Mouse (Mus musculus) liver, adult (tissue): ENCODE results near the gene Tssc4.

Experiments used
- GATA4 ChIP-seq: IDR thresholded peaks from 2 replicates; pipeline ENCODE4 v1.6.1; 2014; ENCODE audit warnings: mild to moderate bottlenecking, low read length; ENCODE audit not compliant: insufficient replicate concordance

Tssc4 gene

DNA sequence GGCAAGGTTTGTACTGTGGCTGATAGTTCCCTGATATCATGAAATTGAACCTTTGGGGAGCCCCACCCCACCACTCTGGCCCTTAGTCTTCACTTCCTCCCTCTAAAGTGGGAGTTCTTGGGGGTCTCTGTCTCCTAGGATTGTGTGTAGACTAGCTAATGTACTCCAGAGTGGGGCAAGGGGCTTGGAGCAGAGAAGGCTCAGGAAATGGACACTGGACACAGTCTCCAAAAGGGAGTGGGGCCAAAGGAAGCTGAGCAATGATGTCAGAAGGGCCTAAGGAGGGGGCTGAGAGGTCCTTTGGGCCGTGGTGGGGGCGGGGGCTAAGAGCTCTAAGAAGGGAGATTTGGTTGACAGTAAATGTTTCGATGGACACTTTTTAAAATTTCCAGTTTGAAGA is 14.0 kb upstream of the Tssc4 start:
- no peak for TF ChIP-seq GATA4

DNA sequence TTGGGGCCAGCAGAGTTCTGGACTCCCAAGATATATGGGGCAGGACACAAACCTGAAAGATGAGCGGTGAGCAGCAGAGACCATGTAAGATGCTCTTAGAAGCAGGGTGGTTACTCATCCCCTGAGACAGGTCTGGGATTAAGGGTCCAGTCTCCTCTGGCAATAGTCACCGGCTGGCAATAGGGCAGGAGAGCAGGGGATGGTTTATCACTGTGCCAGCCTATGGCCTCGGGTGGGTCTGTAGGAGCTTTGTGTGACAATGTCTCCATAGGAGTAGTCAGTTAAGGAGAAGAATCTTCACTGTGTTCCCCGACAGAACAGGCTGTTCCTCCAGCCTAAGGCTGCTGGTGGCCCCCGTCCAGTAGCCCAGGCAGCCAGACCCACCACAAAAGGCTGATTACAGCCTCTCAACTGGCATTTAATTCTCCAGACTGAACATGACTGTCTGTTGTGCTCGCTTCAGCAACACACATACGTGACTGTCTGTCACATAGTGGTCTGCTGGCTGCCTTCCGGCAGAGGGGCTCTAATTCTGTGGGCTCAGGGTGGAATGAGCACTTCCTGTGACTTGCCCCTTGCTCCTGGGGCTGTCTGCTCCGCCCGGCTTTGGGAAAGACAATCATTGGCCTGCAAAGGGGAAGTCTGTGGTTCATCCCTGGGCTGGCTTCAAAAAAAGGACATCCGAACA is 13.4 kb upstream of the Tssc4 start:
- no peak for TF ChIP-seq GATA4

DNA sequence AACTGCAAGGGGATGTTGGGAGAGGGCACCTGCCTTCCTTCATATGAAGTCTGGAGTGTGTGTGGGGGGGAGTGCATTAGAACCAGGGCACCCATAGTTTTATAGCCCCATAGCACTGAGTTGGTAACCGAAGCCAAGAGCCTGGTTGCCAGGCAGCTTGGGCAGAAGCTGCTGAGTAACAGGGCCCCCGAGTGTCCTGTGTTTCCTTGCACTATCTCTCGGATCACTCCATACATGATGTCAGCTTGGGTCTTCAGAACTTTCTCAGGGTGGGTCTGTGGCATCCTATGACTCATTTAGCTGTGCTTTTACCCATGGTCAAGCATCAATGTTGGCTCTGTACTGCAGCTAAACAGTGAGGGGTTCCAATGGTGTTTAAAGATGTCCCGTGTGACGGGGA is 12.0 kb upstream of the Tssc4 start:
- no peak for TF ChIP-seq GATA4

DNA sequence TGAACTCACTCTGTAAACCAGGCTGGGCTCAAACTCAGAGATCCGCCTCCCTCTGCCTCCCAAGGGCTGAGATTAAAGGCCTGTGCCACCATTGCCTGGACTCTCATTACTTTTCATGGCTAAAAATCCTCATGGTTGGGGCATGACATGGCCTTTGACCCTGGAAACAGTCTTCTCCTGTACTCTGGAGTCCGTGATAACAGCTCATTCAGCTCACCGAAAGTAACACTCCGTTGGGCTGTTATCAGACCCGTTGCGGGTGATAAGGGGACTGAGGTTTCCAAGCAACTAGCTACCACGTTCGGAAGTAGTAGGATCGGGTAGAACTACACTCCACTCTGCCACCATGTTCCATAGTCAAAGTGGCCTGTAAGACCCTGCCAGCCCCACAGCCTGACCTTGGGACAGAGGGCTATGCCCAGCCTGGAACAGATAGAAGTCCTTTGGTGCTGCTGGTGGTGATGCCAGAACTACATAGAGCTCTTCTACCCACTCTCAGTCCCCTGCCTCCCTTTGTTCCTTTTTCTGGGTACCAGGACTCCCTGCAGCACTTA is 11.3 kb upstream of the Tssc4 start:
- TF ChIP-seq GATA4: peak; percentile 96; the same call in 1 of the 2 replicates

DNA sequence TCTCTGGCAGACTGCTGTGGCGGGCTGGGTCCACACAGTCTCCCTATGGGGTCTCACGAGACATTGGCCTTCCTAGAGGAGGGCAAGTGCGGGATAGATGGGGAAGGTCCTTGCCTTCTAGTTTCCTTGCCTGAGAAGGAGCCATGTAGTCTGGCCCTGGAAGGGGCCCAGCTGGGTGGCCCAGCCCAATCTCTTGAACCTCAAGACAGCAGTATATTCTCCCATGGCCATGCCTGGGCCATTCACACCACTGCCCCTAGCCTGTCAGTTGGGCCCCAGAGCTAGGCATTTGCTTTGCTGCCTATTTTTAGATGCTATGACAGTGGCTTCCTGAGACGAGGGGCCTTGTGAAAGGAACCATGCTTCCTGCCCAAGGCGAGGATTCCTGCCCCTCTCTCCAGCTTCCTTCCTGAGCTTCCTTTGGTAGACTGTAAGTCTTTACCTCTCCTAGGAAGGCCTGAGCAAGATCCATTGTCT is 10.8 kb upstream of the Tssc4 start:
- TF ChIP-seq GATA4: peak; percentile 58; the same call in 1 of the 2 replicates

DNA sequence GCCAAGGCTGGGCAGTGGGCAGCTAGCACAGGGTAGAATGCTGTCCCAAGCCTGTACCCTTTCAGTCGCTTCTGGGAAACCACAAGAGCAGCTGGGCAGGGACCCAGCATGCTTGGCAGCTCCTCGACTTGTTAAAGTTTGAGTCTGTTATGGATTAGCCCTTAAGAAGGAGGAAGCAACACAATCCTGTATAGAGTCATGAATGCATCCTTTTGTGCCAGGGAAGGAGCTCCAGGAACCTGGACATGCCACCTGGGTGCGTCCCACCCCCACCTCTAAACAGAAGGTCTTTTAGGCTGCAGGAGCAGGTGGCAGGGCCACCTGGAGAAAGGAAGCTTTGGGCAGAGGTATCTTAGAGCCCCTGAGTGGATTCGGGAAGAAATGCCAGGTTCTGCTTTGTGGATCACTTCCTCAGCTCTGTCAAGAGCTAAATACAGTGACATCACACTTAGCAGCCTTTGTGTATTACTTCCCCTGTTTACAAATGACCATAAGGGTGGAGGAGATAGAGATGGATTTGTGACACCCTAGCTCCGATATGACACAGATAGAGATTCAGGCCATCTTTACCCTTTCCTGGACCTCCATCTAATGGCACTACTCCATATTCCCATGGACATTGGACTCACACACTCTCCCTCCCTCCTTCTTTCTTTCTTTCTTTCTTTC is 9.7 kb upstream of the Tssc4 start:
- TF ChIP-seq GATA4: no peak

DNA sequence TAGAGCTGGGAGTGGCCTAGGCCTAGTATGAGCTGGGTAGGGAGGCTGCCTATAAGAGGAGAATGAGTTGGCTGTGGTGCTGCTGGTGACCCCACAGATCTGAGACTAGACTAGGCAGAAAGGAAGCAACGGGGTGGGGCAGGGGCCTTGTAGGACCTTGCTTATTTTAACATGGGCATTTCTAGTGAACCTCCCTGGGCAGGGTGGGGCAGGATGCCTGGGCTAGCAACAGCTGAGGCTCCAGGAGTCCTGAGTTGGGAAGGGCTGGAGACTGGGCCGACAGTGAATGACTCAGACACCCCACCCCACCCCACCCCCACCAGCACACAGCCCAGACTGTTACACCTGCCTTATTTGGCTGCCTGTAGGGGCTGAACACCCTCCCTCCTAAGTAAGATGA is 6.3 kb upstream of the Tssc4 start:
- TF ChIP-seq GATA4: no peak

DNA sequence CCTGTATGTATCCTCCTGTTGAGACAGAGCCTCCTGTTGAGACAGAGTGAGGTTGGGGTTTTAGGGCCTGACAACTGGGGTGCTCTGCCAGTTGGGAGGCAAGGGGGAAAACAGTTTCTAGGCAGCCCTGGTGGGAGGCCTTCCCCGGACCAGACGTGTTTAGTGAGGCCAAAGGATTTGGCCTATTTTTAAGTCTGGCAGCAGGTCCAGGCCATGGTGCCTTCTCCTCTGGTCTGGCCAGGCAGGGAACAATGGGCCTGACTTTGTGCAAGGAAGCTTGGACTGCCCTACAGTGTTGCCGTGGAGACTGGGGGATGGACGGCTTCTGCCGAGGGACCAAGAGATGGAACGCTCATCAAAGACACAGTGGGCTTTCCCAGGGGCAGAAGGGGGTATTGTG is 4.8 kb upstream of the Tssc4 start:
- no peak for TF ChIP-seq GATA4

DNA sequence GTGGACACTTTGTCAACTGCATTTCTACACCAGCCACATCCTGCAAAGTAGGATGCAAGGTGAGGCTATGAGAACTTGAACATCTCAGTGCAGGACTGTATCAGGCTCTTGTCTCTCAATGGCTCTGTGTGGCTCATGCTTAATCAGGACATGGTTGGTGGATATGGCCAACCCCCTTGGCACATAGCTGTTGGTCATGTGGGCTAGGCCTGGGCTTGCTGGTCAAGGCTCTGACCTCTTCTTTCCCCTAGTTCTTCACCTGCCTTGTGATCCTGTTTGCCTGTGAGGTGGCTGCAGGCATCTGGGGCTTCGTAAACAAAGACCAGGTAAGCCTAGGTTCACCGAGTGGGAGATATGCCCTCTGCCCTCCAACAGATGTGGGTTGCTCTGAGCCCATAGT is 3.4 kb upstream of the Tssc4 start:
- no peak for TF ChIP-seq GATA4

DNA sequence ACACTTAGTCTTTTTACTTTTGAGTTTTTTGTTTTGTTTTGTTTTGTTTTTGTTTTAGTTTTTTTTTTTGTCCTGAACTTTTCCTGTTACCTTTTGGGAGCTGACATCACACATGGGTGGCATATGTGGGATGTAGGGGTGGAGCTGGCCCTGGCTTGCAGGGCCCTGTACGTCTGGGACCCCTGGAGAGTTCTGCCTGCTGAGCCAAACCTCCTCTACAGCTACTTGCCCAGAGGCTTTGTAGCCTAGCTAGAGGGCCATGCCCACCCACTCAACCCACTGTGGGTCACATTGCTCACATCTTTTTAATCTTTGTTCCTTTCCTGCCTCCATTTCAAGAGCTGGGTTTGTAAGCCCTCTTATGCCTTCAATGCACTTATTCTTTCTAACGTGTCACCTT is 1.6 kb upstream of the Tssc4 start:
- TF ChIP-seq GATA4: no peak

DNA sequence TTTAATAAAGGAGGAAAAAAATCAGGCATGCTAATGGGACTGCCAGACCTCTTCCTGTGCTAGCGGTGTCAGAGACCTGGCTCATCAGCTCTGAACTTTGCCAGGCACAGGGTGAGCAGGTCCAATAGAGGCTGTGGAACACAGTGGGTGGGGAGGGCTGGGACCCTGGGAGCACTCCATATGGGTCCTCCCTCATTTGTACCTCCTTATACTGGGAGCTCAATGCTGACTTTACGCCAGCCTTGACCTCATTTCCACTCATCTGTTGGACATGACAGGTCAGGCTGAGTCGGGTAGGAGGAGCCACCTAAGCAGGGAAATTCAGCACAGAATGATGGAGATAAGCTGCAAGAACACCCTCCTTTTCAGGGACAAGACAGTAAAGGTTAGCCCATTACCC is 1.2 kb upstream of the Tssc4 start:
- no peak for TF ChIP-seq GATA4

DNA sequence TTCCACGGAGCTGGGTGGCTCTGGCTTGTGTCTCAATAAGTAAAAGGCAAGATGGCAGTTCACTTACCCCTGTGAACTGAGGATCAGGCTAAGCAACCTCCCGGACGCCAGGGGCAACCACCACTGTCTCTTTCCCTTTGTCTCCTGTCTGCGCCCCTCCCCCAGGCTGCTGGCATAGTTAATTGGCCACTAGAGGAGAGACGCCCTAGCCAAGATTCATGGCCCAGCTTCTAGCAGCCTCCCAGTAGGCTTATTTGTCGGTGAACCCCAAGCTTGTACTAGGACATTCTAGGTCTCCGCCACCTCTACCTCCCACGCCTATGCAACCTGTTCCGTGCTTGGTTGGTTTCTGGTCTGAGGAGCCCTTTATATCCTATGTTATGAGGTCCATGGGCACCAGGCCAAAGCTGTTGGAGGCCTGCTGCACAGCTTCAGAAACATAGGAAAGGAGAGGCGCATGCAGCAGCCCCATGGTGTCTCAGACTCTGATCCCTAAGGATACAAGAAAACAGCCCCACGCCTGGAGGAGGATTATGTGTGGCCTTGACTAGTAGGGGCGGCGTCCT is 650 bp upstream of the Tssc4 start:
- no peak for TF ChIP-seq GATA4

DNA sequence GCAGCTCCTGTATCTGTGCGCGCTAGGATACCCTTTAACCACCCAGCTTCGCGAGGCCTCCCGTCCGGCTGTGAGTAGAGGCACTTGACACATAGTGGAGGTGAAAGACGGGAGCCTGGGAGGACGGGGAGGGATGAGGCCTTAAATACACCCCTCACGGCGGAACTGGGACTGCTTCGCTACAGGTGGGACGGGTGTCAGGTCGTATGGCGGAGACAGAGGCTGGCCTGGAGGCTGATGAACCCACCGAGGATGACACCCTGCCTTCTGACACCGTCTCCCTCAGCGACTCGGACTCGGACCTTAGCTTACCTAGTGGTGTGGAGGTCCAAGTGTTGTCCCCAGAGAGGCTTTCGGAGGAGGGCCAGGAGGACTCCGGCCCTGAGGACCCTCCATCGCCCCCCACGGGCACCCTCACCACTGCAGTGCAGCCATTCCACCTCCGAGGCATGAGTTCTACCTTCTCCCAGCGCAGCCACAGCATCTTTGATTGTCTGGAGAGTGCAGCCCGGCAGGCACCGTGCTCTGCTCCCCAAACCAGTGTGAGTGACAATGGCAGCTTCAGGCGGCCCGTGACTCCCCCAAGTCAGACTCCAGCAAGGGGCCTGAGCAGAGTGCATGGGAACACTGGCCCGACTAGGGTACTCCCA is 827 bp downstream of the Tssc4 start:
- TF ChIP-seq GATA4: no peak

DNA sequence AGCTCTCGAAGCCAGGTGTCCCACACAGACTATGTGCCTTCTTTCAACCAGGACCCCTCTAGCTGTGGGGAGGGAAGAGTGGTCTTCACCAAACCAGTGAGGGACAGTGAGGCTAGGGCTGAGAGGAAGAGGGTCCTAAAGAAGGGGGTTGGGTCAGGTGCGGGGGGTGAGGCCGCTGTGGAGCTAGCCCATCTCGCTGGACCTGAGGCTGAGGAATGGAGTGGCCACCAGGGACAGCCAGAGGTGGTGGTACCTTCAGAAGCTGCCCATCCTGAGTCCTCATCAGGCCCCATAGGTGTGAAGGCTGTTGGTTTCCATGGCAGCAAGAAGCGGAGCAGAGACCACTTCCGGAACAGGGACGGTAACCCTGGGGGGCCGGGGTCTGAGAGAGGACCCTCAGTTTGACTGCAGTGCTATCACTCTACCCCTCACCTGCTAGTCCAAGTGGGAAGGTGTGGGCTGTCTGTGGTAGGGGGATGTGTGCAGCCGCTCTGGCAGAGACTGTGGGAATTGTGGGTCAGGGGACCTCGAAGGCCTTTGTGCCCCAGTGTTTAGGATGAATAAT is 1.5 kb downstream of the Tssc4 start:
- TF ChIP-seq GATA4: no peak

DNA sequence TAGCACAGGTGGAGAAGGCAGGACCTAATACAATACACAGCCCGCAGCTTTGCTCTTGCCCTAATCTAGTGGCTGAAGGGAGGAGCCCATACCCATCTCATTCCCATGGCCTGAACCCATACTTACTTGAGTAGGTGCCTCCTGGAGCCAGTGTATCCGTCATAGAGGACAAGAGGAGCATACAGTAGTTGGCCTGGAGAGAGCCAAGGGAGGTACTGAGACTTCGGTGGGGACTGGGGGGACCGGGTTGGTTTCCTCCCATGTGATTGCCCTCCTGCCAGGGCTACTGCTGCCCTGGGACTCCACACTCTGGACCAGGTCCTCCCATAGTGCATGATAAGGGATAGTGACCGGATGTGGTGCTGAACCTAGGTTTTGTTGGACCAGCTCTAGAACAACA is 3.6 kb downstream of the Tssc4 start:
- TF ChIP-seq GATA4: no peak

DNA sequence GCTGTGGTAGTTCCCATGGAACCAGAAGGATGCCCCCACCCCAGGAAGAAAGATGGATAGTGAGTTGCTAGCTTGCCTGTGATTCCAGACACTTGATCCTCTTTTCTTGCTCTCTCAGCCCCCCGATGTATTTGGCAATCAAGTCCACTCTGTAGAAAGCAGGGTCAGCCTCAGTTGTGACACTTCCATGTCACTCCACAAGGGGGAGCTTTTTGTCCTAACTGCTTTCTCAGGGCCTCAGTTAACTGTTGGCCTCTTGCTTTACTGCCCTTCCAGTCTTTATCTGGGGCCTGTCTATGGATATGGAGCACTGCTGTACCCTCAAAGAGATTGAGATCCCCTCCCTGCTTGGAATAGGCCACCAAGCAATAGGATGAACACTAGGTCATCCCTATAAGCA is 4.0 kb downstream of the Tssc4 start:
- no peak for TF ChIP-seq GATA4

DNA sequence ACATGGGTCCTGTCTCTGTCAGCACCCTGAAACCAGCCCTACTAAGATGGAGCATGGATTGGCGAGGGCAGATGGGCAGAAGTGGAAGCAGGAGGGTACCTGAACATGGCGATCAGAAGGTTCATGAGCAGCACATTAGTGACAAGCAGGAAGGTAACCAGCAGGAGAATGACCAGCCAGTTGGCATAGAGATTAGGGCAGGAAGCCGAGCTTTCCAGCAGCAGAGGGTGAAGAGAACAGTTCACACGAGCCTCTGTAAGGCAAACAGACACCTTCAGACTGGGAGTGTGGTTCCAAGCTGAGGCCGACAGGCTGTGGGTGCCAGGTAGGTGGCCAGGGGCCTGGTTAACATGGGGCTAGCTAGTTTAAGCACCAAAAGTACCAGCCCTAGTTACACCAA is 6.3 kb downstream of the Tssc4 start:
- TF ChIP-seq GATA4: no peak
